ENCODE assay signal across 17 mouse cellular contexts in the genomic region with DNA sequence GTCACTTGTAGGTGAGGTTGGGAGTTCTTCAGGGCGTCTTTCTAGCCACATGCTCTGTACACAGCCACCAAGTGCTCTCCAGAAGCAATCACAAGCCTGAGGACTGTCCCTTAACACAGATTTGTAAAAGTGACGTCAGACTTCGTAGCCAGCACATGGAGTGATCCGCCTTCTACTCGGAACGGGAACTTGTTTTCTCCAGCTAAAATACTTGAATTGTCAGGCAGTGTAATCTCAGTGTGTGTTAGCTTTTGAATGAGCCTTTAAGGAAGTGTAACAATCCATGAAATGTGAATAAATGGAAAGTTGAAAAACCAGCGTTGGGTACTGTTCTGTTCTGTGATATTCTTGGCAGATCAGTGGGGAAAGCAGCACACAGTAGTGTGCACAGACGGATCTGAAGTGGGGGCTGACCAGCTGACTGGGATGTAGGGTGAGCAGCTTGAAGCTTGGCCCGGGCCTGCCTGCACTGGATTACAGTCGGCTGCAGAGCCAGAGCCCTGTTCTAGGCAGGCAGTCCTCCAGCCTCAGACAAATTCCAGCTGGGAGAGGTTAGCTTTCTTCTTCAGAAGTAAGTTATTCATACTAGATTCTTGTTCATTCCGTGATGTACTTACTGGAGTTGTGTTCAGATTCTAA. TPM values are rescaled to one million over a fixed set of nuclear protein-coding genes. Genes with fewer than 3 reads are reported as not detected.
DNase-seq lines count a peak whose midpoint lies in the region; ATAC-seq lines count a peak whose summit lies in the region.
"Had no signal": no experiment of that assay in that cellular context is flagged by ENCODE, and none has a peak within 500 bp of the region (broad histone marks: within the 10 kb centered on the region; RNA-seq: fewer than 3 reads in every experiment).

No protein-coding gene starts in this region.

- no peak overlapping the region for H3K9ac ChIP-seq in kidney, embryonic 14.5 days (ENCODE audit: low read depth, low read length)
- H3K9ac ChIP-seq: embryonic facial prominence, embryonic 12.5 days; limb, embryonic 12.5 days; neural tube, embryonic 13.5 days had no signal

- H3K27me3 ChIP-seq in kidney, embryonic 14.5 days (ENCODE audit: control insufficient read depth, insufficient read depth, low read length), result no peaks in the 10 kb centered on the region
- H3K27me3 ChIP-seq: embryonic facial prominence, embryonic 12.5 days; limb, embryonic 12.5 days; neural tube, embryonic 13.5 days had no signal

- 80% methylated on average over 11 of the region's 11 CpGs for WGBS in kidney, embryonic 14.5 days

- no peaks in the 10 kb centered on the region for H3K9me3 ChIP-seq in kidney, embryonic 14.5 days (ENCODE audit: control insufficient read depth, low read length)
- H3K9me3 ChIP-seq: embryonic facial prominence, embryonic 12.5 days; G1E; limb, embryonic 12.5 days; neural tube, embryonic 13.5 days had no signal

- H3K4me2 ChIP-seq in kidney, embryonic 14.5 days (replicated peaks; ENCODE audit: low read depth, low read length), result no peak overlapping the region
- H3K4me2 ChIP-seq: embryonic facial prominence, embryonic 12.5 days; limb, embryonic 12.5 days; neural tube, embryonic 13.5 days had no signal

- no peak overlapping the region for H3K4me3 ChIP-seq in kidney, embryonic 14.5 days (ENCODE audit: low read length)
- H3K4me3 ChIP-seq: embryonic facial prominence, embryonic 12.5 days; limb, embryonic 12.5 days; neural tube, embryonic 13.5 days had no signal

- no peak overlapping the region for H3K27ac ChIP-seq in kidney, embryonic 14.5 days (ENCODE audit: low read depth, low read length)
- H3K27ac ChIP-seq: embryonic facial prominence, embryonic 12.5 days; limb, embryonic 12.5 days; neural tube, embryonic 13.5 days had no signal

- peaks cover 50% of the 10 kb centered on the region for H3K36me3 ChIP-seq in kidney, embryonic 14.5 days (ENCODE audit: control insufficient read depth, insufficient read depth, low read length)

- no peaks in the 10 kb centered on the region; the same call in 1 of the 2 replicates for H3K4me1 ChIP-seq in kidney, embryonic 14.5 days (ENCODE audit: control insufficient read depth, insufficient read depth, low read length)
- H3K4me1 ChIP-seq: embryonic facial prominence, embryonic 12.5 days; limb, embryonic 12.5 days; neural tube, embryonic 13.5 days had no signal

- DNase-seq in cerebellum, postnatal 10 days, result peak; percentile 39 to 57
- no peak for DNase-seq in cerebellum, postnatal 14 days
- DNase-seq in kidney, postnatal 10 days, result peak; percentile 61
- peak; percentile 44 for DNase-seq in urinary bladder, postnatal 14 days (ENCODE audit: low spot score)
- DNase-seq in urinary bladder, adult 18-20 months (ENCODE audit: low spot score in 2 of 2), result no peak
- DNase-seq in thymus, postnatal 25 days, result no peak
- DNase-seq: adrenal gland, adult 2 months; cerebellum, adult 11-12 months; gastrocnemius, postnatal 25 days; spleen, adult 18-20 months had no signal

- no peak for ATAC-seq in kidney, embryonic 14.5 days (ENCODE audit: low FRiP score, low TSS enrichment)
- no peak for ATAC-seq in megakaryocyte-erythroid progenitor cell, adult 5-6 weeks (replicated peaks; ENCODE audit: low FRiP score, low TSS enrichment, poor library complexity, severe bottlenecking)
- ATAC-seq: intestine, postnatal 0 days had no signal

RNA-seq across cellular contexts. Expression of a gene that starts 19.6 kb away (rescaled TPM):
- polyA plus RNA-seq in kidney, embryonic 14.5 days (2014; fragmentation: Nextera tagmentation; extraction: Ambion mirVana), result 23.8 and 50.8 TPM in 2 replicates
- total RNA-seq in megakaryocyte-erythroid progenitor cell, adult 5-6 weeks (2014; fragmentation: Nextera tagmentation), result 51.5 and 56.4 TPM in 2 replicates
- total RNA-seq in megakaryocyte-erythroid progenitor cell, adult 5-6 weeks (2017), result 102 TPM in 2 replicates

RNA-seq across cellular contexts. Expression of a gene that starts 22.9 kb away (rescaled TPM):
- 0.60 and 0.74 TPM in 2 replicates for polyA plus RNA-seq in kidney, embryonic 14.5 days (2014; fragmentation: Nextera tagmentation; extraction: Ambion mirVana)
- total RNA-seq in megakaryocyte-erythroid progenitor cell, adult 5-6 weeks (2014; fragmentation: Nextera tagmentation), result 0.90 and 1.3 TPM in 2 replicates
- total RNA-seq in megakaryocyte-erythroid progenitor cell, adult 5-6 weeks (2017), result 0.23 TPM in 2 replicates

RNA-seq across cellular contexts. Expression of a gene that starts 45.6 kb away (rescaled TPM):
- polyA plus RNA-seq in kidney, embryonic 14.5 days (2014; fragmentation: Nextera tagmentation; extraction: Ambion mirVana), result 6.6 TPM in 2 replicates
- total RNA-seq in megakaryocyte-erythroid progenitor cell, adult 5-6 weeks (2014; fragmentation: Nextera tagmentation), result 3.5 and 3.6 TPM in 2 replicates
- 2.2 and 4.0 TPM in 2 replicates for total RNA-seq in megakaryocyte-erythroid progenitor cell, adult 5-6 weeks (2017)

Comparison
In these comparisons a context has a peak if more than half of its experiments do, and no peak if none do; other contexts are left out.
1. DNase-seq: peak in cerebellum, postnatal 10 days (2 of 2), kidney, postnatal 10 days (single experiment) and urinary bladder, postnatal 14 days (single experiment); none in cerebellum, postnatal 14 days (0 of 2), urinary bladder, adult 18-20 months (0 of 2) and thymus, postnatal 25 days (single experiment).